Mouse (Mus musculus) midbrain, embryonic 15.5 days (tissue): ENCODE measurements around the gene Zdhhc5. TPM values are rescaled to one million over a fixed set of nuclear protein-coding genes. Genes with fewer than 3 reads are reported as not detected.

ENCODE experiments used
- ATAC-seq: fragments of 200-750 bp; cut with Nextera tagmentation; replicated peaks from 2 replicates; pipeline ENCODE4 v1.8.0; 2017; ENCODE audit warnings: moderate TSS enrichment
- H3K27ac ChIP-seq: fragments of 300-500 bp; sonication (generic); 2 replicates; pipeline ENCODE4 v1.5.1; 2015; ENCODE audit warnings: mild to moderate bottlenecking, inconsistent platforms
- H3K27me3 ChIP-seq: fragments of 300-500 bp; sonication (generic); replicated peaks from 2 replicates; pipeline ENCODE4 v1.6.1; 2015; ENCODE audit warnings: inconsistent platforms
- H3K36me3 ChIP-seq: fragments of 300-500 bp; sonication (generic); replicated peaks from 2 replicates; pipeline ENCODE4 v1.6.1; 2015; ENCODE audit warnings: inconsistent platforms
- H3K4me1 ChIP-seq: fragments of 300-500 bp; sonication (generic); 2 replicates; pipeline ENCODE4 v1.6.1; 2015; ENCODE audit warnings: inconsistent platforms
- H3K4me2 ChIP-seq: fragments of 300-500 bp; sonication (generic); 2 replicates; pipeline ENCODE4 v1.6.1; 2015; ENCODE audit warnings: inconsistent platforms, mild to moderate bottlenecking, moderate library complexity
- H3K4me3 ChIP-seq: fragments of 300-500 bp; sonication (generic); 2 replicates; pipeline ENCODE4 v1.5.1; 2015; ENCODE audit warnings: mild to moderate bottlenecking, inconsistent platforms
- H3K9ac ChIP-seq: fragments of 300-500 bp; sonication (generic); 2 replicates; pipeline ENCODE4 v1.6.1; 2015; ENCODE audit warnings: mild to moderate bottlenecking, inconsistent platforms
- H3K9me3 ChIP-seq: fragments of 300-500 bp; sonication (generic); 2 replicates; pipeline ENCODE4 v1.6.1; 2016; ENCODE audit warnings: inconsistent platforms
- WGBS: fragments of 180-500 bp; shearing (Covaris S2); methylation state at CpG from one replicate; pipeline ENCODE4 v1.1.7; 2015; ENCODE audit warnings: mixed read lengths; 5-methylcytosine and 5-hydroxymethylcytosine counted together
- polyA plus RNA-seq: library from polyadenylated mRNA; unstranded; fragments of >200 nt; fragmentation: Nextera tagmentation; extraction: Ambion mirVana; gene quantifications from 2 replicates; pipeline ENCODE4 v1.2.1, GENCODE M21; 2015

The Zdhhc5 gene
- polyA plus RNA-seq, 1 experiment from 2014 or later = 19.9 TPM

- Histone ChIP-seq H3K9me3 (no peaks in the 10 kb centered on the region), H3K27me3 (no peaks in the 10 kb centered on the region), H3K27ac (peak overlapping the region; percentile 96), H3K4me1 (peaks cover 23% of the 10 kb centered on the region), H3K9ac (peak overlapping the region; percentile 60), H3K4me2 (peak overlapping the region; percentile 90), H3K36me3 (no peaks in the 10 kb centered on the region), H3K4me3 (peak overlapping the region; percentile 88)
- peak; percentile 97 for ATAC-seq
- under 1% methylated on average over 33 of the region's 33 CpGs for WGBS
These were observed 782 bp upstream of the Zdhhc5 start for GRCm38 (mm10) chr2:84715562-84716361.

- Histone ChIP-seq H3K27me3 (no peaks in the 10 kb centered on the region), H3K4me2 (peak overlapping the region; percentile 59), H3K36me3 (peaks cover 9% of the 10 kb centered on the region), H3K9ac (peak overlapping the region; percentile 92), H3K9me3 (no peaks in the 10 kb centered on the region), H3K4me3 (peak overlapping the region; percentile 88), H3K4me1 (peaks cover 27% of the 10 kb centered on the region), H3K27ac (peak overlapping the region; percentile 96)
- ATAC-seq = peak; percentile 24; the same call in 1 of the 2 replicates
- 0% methylated on average over 26 of the region's 26 CpGs for WGBS
These were observed 564 bp downstream of the Zdhhc5 start for GRCm38 (mm10) chr2:84714422-84714810.

- Histone ChIP-seq H3K4me1 (peaks cover 42% of the 10 kb centered on the region), H3K27me3 (no peaks in the 10 kb centered on the region), H3K36me3 (peaks cover 16% of the 10 kb centered on the region), H3K27ac (no peak overlapping the region), H3K4me2 (no peak overlapping the region), H3K9ac (no peak overlapping the region), H3K4me3 (no peak overlapping the region), H3K9me3 (no peaks in the 10 kb centered on the region)
- ATAC-seq = no peak
- 90% methylated on average over 2 of the region's 2 CpGs for WGBS
These were observed 3.1 kb downstream of the Zdhhc5 start for GRCm38 (mm10) chr2:84711898-84712297.

- H3K4me3 ChIP-seq = no peak overlapping the region
- no peak overlapping the region for H3K27ac ChIP-seq
- H3K4me2 ChIP-seq = no peak overlapping the region
- H3K27me3 ChIP-seq = no peaks in the 10 kb centered on the region
- no peak overlapping the region for H3K9ac ChIP-seq
- H3K36me3 ChIP-seq = peaks cover 16% of the 10 kb centered on the region
- no peak for ATAC-seq
- H3K4me1 ChIP-seq = peaks cover 24% of the 10 kb centered on the region
- no peaks in the 10 kb centered on the region for H3K9me3 ChIP-seq
- WGBS = 71% methylated on average over 1 of the region's 1 CpGs
These were observed 7.5 kb downstream of the Zdhhc5 start for GRCm38 (mm10) chr2:84707523-84707922.

- Histone ChIP-seq H3K9ac (no peak overlapping the region), H3K4me1 (peaks cover 19% of the 10 kb centered on the region), H3K27ac (no peak overlapping the region), H3K36me3 (peaks cover 13% of the 10 kb centered on the region), H3K27me3 (no peaks in the 10 kb centered on the region), H3K9me3 (no peaks in the 10 kb centered on the region), H3K4me2 (no peak overlapping the region), H3K4me3 (no peak overlapping the region)
- ATAC-seq = no peak
- 91% methylated on average over 1 of the region's 1 CpGs for WGBS
These were observed 9.7 kb downstream of the Zdhhc5 start for GRCm38 (mm10) chr2:84705295-84705694.

GRCm38 (mm10) chr2:84704329-84704728 lies 10.7 kb downstream of the Zdhhc5 start:
- Histone ChIP-seq H3K36me3 (peaks cover 7% of the 10 kb centered on the region; the same call in 1 of the 2 replicates), H3K27me3 (no peaks in the 10 kb centered on the region), H3K9ac (no peak overlapping the region), H3K4me2 (no peak overlapping the region), H3K9me3 (no peaks in the 10 kb centered on the region), H3K27ac (no peak overlapping the region), H3K4me1 (peaks cover 15% of the 10 kb centered on the region), H3K4me3 (no peak overlapping the region)
- WGBS = 77% methylated on average over 5 of the region's 5 CpGs
- no peak for ATAC-seq

GRCm38 (mm10) chr2:84703497-84703896 lies 11.5 kb downstream of the Zdhhc5 start:
- 98% methylated on average over 1 of the region's 1 CpGs for WGBS
- Histone ChIP-seq H3K4me2 (no peak overlapping the region), H3K36me3 (peaks cover 3% of the 10 kb centered on the region; the same call in 1 of the 2 replicates), H3K27me3 (no peaks in the 10 kb centered on the region), H3K9ac (no peak overlapping the region), H3K4me3 (no peak overlapping the region), H3K9me3 (no peaks in the 10 kb centered on the region), H3K27ac (no peak overlapping the region), H3K4me1 (peaks cover 7% of the 10 kb centered on the region; the same call in 1 of the 2 replicates)
- no peak for ATAC-seq

- Histone ChIP-seq H3K9ac (no peak overlapping the region), H3K36me3 (peaks cover 42% of the 10 kb centered on the region), H3K4me1 (no peaks in the 10 kb centered on the region), H3K27me3 (no peaks in the 10 kb centered on the region), H3K4me3 (no peak overlapping the region), H3K9me3 (no peaks in the 10 kb centered on the region), H3K27ac (no peak overlapping the region), H3K4me2 (no peak overlapping the region)
- WGBS = 93% methylated on average over 5 of the region's 5 CpGs
- ATAC-seq = no peak
These were observed 19.8 kb downstream of the Zdhhc5 start for GRCm38 (mm10) chr2:84695007-84695695.

- no peak for ATAC-seq
- Histone ChIP-seq H3K9ac (no peak overlapping the region), H3K9me3 (no peaks in the 10 kb centered on the region), H3K4me1 (no peaks in the 10 kb centered on the region), H3K27ac (no peak overlapping the region), H3K27me3 (no peaks in the 10 kb centered on the region), H3K4me2 (no peak overlapping the region), H3K36me3 (peaks cover 73% of the 10 kb centered on the region), H3K4me3 (no peak overlapping the region)
- 92% methylated on average over 12 of the region's 12 CpGs for WGBS
These were observed 24.9 kb downstream of the Zdhhc5 start for GRCm38 (mm10) chr2:84690050-84690449.

GRCm38 (mm10) chr2:84688080-84688844 lies 26.7 kb downstream of the Zdhhc5 start:
- no peaks in the 10 kb centered on the region for H3K9me3 ChIP-seq
- H3K4me2 ChIP-seq = no peak overlapping the region
- H3K27me3 ChIP-seq = no peaks in the 10 kb centered on the region
- no peak overlapping the region for H3K9ac ChIP-seq
- WGBS = 77% methylated on average over 2 of the region's 2 CpGs
- ATAC-seq = no peak
- no peaks in the 10 kb centered on the region for H3K4me1 ChIP-seq
- no peak overlapping the region for H3K4me3 ChIP-seq
- peaks cover 65% of the 10 kb centered on the region for H3K36me3 ChIP-seq
- H3K27ac ChIP-seq = no peak overlapping the region

- Histone ChIP-seq H3K4me2 (no peak overlapping the region), H3K4me3 (no peak overlapping the region), H3K36me3 (peaks cover 21% of the 10 kb centered on the region), H3K9me3 (no peaks in the 10 kb centered on the region), H3K9ac (no peak overlapping the region), H3K4me1 (peaks cover 11% of the 10 kb centered on the region), H3K27me3 (no peaks in the 10 kb centered on the region), H3K27ac (no peak overlapping the region)
- no peak for ATAC-seq
- WGBS = 89% methylated on average over 6 of the region's 6 CpGs
These were observed 32.3 kb downstream of the Zdhhc5 start for GRCm38 (mm10) chr2:84682605-84683183.

GRCm38 (mm10) chr2:84679016-84679415 lies 36.0 kb downstream of the Zdhhc5 start, which contains the start of gene Tmx2:
Gene Tmx2 (minus strand): TSS chr2:84679140.
- H3K4me2 ChIP-seq = peak within 1 kb of the TSS; percentile 80
- 25% methylated on average over 8 of the region's 8 CpGs for WGBS
- no peaks in the 10 kb centered on the region for H3K9me3 ChIP-seq
- H3K4me1 ChIP-seq = peaks cover 28% of the 10 kb centered on the region
- no peak for ATAC-seq
- peaks cover 16% of the 10 kb centered on the region for H3K36me3 ChIP-seq
- H3K9ac ChIP-seq = peak within 1 kb of the TSS; percentile 74
- peak within 1 kb of the TSS; percentile 91 for H3K4me3 ChIP-seq
- H3K27me3 ChIP-seq = no peaks in the 10 kb centered on the region
- peak within 1 kb of the TSS; percentile 86 for H3K27ac ChIP-seq
